Mouse (Mus musculus): ENCODE measurements at regions not wholly inside any gene's neighbourhood (a gene's known extent, or its start where the extent isn't known, plus 50 kb on each side); places are given as distances from the start of the nearest gene placed in this dataset.

DNA sequence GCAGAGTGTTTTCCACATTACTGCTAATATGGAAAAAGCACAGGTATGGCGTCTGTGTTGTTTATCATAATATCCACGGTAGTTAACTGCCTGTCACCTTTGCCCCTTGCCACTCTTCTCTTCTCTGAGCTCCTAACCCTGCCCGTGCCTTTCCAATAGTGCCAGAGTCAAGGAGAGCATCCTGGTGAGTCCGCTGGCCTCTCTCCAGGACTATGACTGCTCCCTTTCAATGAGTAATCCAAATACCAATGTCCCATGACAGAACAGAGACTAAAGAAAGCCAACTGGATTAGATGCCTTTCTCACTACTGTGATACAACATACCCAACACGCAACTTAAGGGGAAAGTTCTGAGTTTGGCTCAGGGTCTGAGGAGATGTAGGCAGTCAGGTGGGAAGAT lies 430.8 kb upstream of the Adamts16 start:
- DNase-seq (ENCODE audit: low spot score) (no peak), ATAC-seq (ENCODE audit: extremely low read depth, insufficient number of reproducible peaks, low FRiP score, poor library complexity, severe bottlenecking) (no peak; the same call in 1 of the 2 replicates)
- H3K27me3 ChIP-seq (ENCODE audit: insufficient read depth, low read length) = no peaks in the 10 kb centered on the region
- no peak overlapping the region for H3K4me3 ChIP-seq (ENCODE audit: low read depth, low read length)
- no peaks in the 10 kb centered on the region for H3K4me1 ChIP-seq (ENCODE audit: insufficient read depth, low read depth, low read length)
- no peaks in the 10 kb centered on the region for H3K36me3 ChIP-seq (replicated peaks)
- TF ChIP-seq GATA2 (IDR thresholded peaks at IDR 0.05; ENCODE audit: borderline replicate concordance, low read depth, low read length) = no peak
- TF ChIP-seq GATA1 (IDR thresholded peaks at IDR 0.05; ENCODE audit: borderline replicate concordance, low read length) = no peak
- TF ChIP-seq TAL1 (conservative IDR thresholded peaks at IDR 0.05; ENCODE audit: low read depth, low read length) = no peak
- no peak for TF ChIP-seq CTCF (IDR thresholded peaks at IDR 0.05; ENCODE audit: low read depth, low read length)
- no peak for TF ChIP-seq POLR2AphosphoS5 (IDR thresholded peaks at IDR 0.05; ENCODE audit: insufficient replicate concordance, low read depth, low read length)
- H3K9me3 ChIP-seq (replicated peaks) = peaks cover 29% of the 10 kb centered on the region

DNA sequence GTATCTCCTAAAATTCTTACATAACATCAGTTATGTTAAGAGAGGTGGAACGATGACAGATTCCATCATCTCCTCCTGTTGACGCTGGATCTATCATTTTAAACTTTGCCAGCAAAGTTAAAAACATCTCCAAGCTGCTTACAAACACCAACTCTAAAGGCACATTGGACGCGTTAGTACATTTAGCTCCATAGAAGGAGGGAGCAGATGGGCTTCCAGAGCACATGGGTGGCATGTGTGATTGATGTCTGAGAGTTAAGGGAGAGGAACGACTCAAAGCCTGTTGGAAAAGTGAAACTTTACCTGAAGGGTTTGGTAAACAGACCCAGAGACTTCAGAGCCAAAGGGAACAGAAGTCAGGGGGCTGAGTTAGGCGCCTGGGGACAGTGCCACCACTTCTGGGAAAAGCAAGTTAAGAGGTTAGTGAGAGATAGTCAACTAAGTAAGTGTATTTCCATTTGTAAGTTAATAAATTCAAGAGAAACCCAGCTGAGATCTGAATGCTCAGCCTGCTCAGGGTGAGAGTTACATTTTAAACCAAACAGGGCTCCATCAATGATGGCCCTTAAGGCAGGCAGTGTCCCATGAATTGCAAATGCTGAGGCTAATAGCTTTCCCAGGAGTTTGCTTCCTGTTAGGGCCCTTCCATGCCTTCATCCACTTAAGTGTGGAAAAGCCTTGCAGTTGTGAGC lies 430.3 kb upstream of the Adamts16 start:
- H3K4me3 ChIP-seq (ENCODE audit: low read depth, low read length) = no peak overlapping the region
- H3K27me3 ChIP-seq (ENCODE audit: insufficient read depth, low read length) = no peaks in the 10 kb centered on the region
- ATAC-seq (ENCODE audit: extremely low read depth, insufficient number of reproducible peaks, low FRiP score, poor library complexity, severe bottlenecking) (no peak), DNase-seq (ENCODE audit: low spot score) (no peak)
- no peaks in the 10 kb centered on the region for H3K4me1 ChIP-seq (ENCODE audit: insufficient read depth, low read depth, low read length)
- H3K36me3 ChIP-seq (replicated peaks) = no peaks in the 10 kb centered on the region
- H3K9me3 ChIP-seq (replicated peaks) = peaks cover 29% of the 10 kb centered on the region
- TF ChIP-seq POLR2AphosphoS5 (IDR thresholded peaks at IDR 0.05; ENCODE audit: insufficient replicate concordance, low read depth, low read length) (no peak), GATA2 (IDR thresholded peaks at IDR 0.05; ENCODE audit: borderline replicate concordance, low read depth, low read length) (no peak), TAL1 (conservative IDR thresholded peaks at IDR 0.05; ENCODE audit: low read depth, low read length) (no peak), CTCF (IDR thresholded peaks at IDR 0.05; ENCODE audit: low read depth, low read length) (no peak), GATA1 (IDR thresholded peaks at IDR 0.05; ENCODE audit: borderline replicate concordance, low read length) (no peak)

DNA sequence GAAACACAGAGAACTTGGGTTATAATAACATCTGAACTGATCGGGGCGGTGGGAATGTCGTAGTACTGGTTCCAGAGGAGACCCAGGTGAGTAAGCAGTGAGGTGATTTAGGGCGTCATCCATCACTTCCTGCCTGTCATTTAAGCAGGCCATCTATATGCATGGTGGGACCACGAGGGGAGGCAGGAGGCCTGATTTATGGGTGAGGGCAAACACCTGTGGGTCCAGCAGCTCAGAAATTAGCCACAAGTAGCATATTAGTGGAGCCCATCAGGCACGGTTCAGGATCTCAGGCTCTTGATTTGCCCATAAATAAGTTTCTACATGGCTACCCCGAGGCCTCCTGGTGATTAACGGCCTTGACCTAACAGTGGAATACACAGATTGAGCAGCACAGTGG lies 428.8 kb upstream of the Adamts16 start:
- ATAC-seq (ENCODE audit: extremely low read depth, insufficient number of reproducible peaks, low FRiP score, poor library complexity, severe bottlenecking) = no peak
- H3K4me1 ChIP-seq (ENCODE audit: insufficient read depth, low read depth, low read length) = no peaks in the 10 kb centered on the region
- TF ChIP-seq GATA2 (IDR thresholded peaks at IDR 0.05; ENCODE audit: borderline replicate concordance, low read depth, low read length) = no peak
- no peak for TF ChIP-seq CTCF (IDR thresholded peaks at IDR 0.05; ENCODE audit: low read depth, low read length)
- TF ChIP-seq POLR2AphosphoS5 (IDR thresholded peaks at IDR 0.05; ENCODE audit: insufficient replicate concordance, low read depth, low read length) = no peak
- no peak for TF ChIP-seq TAL1 (conservative IDR thresholded peaks at IDR 0.05; ENCODE audit: low read depth, low read length)
- no peak for TF ChIP-seq GATA1 (IDR thresholded peaks at IDR 0.05; ENCODE audit: borderline replicate concordance, low read length)

DNA sequence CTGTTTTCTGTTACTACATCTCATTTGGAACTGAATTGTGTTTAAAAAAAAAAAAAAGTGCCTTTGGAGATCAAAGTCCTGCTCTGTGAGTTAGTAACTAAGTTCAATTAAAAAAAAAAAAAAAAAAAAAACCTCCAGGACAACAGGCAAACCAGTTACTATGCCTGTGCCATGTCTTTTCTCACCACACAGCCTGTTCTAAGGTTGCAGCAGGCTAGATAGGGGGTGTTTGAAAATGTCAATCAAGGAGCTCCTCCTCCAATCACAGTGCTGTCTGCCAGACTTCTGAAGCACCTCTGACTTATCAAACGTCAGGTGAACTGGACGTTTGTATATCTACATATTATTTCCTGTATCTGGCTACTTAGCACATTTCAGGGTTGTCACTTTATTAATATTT lies 427.9 kb upstream of the Adamts16 start:
- TF ChIP-seq TAL1 (conservative IDR thresholded peaks at IDR 0.05; ENCODE audit: low read depth, low read length) (no peak), POLR2AphosphoS5 (IDR thresholded peaks at IDR 0.05; ENCODE audit: insufficient replicate concordance, low read depth, low read length) (no peak), GATA2 (IDR thresholded peaks at IDR 0.05; ENCODE audit: borderline replicate concordance, low read depth, low read length) (no peak), GATA1 (IDR thresholded peaks at IDR 0.05; ENCODE audit: borderline replicate concordance, low read length) (no peak), CTCF (IDR thresholded peaks at IDR 0.05; ENCODE audit: low read depth, low read length) (no peak)
- no peak overlapping the region for H3K4me3 ChIP-seq (ENCODE audit: low read depth, low read length)
- no peaks in the 10 kb centered on the region for H3K27me3 ChIP-seq (ENCODE audit: insufficient read depth, low read length)
- no peaks in the 10 kb centered on the region for H3K36me3 ChIP-seq (replicated peaks)
- peaks cover 40% of the 10 kb centered on the region for H3K9me3 ChIP-seq (replicated peaks)
- no peak for ATAC-seq (ENCODE audit: extremely low read depth, insufficient number of reproducible peaks, low FRiP score, poor library complexity, severe bottlenecking)
- DNase-seq (ENCODE audit: low spot score) = no peak
- H3K4me1 ChIP-seq (ENCODE audit: insufficient read depth, low read depth, low read length) = no peaks in the 10 kb centered on the region

More for the DNA sequence above, 428.8 kb upstream of the Adamts16 start:
- H3K9me3 ChIP-seq (replicated peaks) = peaks cover 36% of the 10 kb centered on the region
- no peak overlapping the region for H3K4me3 ChIP-seq (ENCODE audit: low read depth, low read length)
- no peaks in the 10 kb centered on the region for H3K27me3 ChIP-seq (ENCODE audit: insufficient read depth, low read length)
- H3K36me3 ChIP-seq (replicated peaks) = no peaks in the 10 kb centered on the region
- no peak for DNase-seq (ENCODE audit: low spot score)

DNA sequence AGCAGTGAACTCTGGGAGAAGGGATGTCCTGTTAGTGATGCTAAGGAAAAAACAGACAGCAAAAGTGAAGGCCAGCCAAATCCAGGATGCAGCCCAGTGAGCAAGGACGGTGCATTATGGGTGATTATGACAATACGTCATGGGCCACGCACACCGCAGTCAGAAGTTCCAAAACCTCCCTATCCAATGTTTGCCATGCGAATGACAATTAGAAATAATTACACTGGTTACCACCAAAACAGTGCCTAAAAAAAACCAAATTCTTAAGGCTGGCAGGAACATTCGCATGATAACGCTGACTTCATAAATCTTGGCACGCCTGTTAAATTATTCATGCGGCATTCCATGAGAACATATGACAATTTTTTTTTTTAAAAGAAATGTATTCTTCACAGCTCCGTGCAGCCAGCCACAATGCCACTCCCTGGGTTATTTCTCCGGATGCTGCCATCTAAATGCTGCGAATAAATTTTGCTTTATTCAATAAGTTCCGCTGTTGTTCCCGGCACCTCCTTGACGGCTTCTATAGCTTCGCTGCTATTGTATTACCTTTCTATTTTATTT lies 421.8 kb upstream of the Adamts16 start:
- no peaks in the 10 kb centered on the region for H3K4me1 ChIP-seq (ENCODE audit: insufficient read depth, low read depth, low read length)
- no peaks in the 10 kb centered on the region for H3K27me3 ChIP-seq (ENCODE audit: insufficient read depth, low read length)
- H3K9me3 ChIP-seq (replicated peaks) = peaks cover 47% of the 10 kb centered on the region
- TF ChIP-seq GATA1 (IDR thresholded peaks at IDR 0.05; ENCODE audit: borderline replicate concordance, low read length) (no peak), POLR2AphosphoS5 (IDR thresholded peaks at IDR 0.05; ENCODE audit: insufficient replicate concordance, low read depth, low read length) (no peak), GATA2 (IDR thresholded peaks at IDR 0.05; ENCODE audit: borderline replicate concordance, low read depth, low read length) (no peak), CTCF (IDR thresholded peaks at IDR 0.05; ENCODE audit: low read depth, low read length) (no peak), TAL1 (conservative IDR thresholded peaks at IDR 0.05; ENCODE audit: low read depth, low read length) (no peak)
- DNase-seq (ENCODE audit: low spot score) (no peak), ATAC-seq (ENCODE audit: extremely low read depth, insufficient number of reproducible peaks, low FRiP score, poor library complexity, severe bottlenecking) (no peak)
- no peak overlapping the region for H3K4me3 ChIP-seq (ENCODE audit: low read depth, low read length)
- no peaks in the 10 kb centered on the region for H3K36me3 ChIP-seq (replicated peaks)

DNA sequence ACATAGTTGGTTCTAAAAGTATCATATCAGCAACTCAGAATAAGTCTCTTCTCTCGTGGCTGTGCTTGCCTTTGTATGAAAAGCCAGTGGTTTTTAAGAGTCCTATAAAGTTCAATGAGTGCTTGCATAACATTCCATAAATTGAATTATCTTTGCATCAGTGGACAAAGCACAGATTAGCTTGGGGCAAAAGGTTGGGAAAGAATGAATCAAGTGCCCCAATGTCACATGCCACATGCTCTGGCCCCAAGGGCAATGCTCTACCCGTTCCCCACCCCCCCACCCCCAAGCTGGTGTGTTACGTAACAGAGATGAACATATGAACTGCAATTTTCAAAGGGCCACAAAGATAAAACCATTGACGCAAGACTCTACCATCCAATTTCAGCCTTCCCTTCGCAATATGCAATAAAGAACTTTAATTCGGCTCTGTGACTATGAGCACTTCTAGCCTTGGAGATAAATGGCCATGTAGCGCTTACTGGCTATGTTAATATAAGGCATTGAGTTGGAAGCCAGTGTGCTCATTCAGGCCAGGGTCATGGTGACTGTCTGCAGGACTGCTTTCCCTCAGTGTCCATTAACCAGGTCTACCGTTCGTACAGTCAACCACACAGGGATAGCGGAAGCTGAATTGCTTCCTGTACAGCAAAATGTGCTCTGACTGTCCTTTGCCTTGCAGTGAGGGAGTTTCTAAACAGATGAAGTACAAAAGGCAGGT lies 421.1 kb upstream of the Adamts16 start:
- peaks cover 48% of the 10 kb centered on the region for H3K9me3 ChIP-seq (replicated peaks)
- DNase-seq (ENCODE audit: low spot score) = no peak
- H3K36me3 ChIP-seq (replicated peaks) = no peaks in the 10 kb centered on the region
- no peaks in the 10 kb centered on the region for H3K4me1 ChIP-seq (ENCODE audit: insufficient read depth, low read depth, low read length)
- no peak overlapping the region for H3K4me3 ChIP-seq (ENCODE audit: low read depth, low read length)
- H3K27me3 ChIP-seq (ENCODE audit: insufficient read depth, low read length) = no peaks in the 10 kb centered on the region
- TF ChIP-seq CTCF (IDR thresholded peaks at IDR 0.05; ENCODE audit: low read depth, low read length) = no peak
- no peak for TF ChIP-seq TAL1 (conservative IDR thresholded peaks at IDR 0.05; ENCODE audit: low read depth, low read length)
- no peak for ATAC-seq (ENCODE audit: extremely low read depth, insufficient number of reproducible peaks, low FRiP score, poor library complexity, severe bottlenecking)

All from G1E (cell line).